Mouse (Mus musculus): Measurements from ENCODE around the gene Dbh. TPM values are rescaled to one million over a fixed set of nuclear protein-coding genes. Genes with fewer than 3 reads are reported as not detected.

The Dbh gene
- polyA plus RNA-seq, 1 experiment from 2014 or later: 0.75 TPM

DNA sequence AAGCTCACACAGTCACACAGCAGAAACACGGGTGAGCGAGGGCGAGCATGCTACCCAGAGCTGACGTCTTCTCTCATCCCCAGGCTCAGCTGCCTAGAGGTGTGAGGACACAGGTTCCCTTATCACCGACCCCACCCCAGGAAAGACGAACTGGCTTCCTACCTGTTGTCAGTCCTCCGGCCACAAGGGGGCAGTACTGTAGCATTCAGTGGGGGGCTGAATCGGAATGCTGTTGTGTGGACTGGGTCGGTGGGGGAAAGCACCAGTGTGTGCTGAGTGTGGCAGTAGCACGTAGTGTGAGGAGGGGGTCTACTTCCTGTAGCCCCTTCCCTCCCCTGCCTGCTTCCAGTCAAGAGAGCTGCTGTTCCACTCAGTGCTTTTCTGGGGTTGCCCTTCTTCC lies 39.1 kb upstream of the Dbh start:
- 30% methylated on average over 10 of the region's 10 CpGs for WGBS
- DNase-seq (peak; percentile 65), ATAC-seq (ENCODE audit: insufficient read depth) (no peak)
- Histone ChIP-seq H3K27me3 (ENCODE audit: insufficient read depth, low read length) (no peaks in the 10 kb centered on the region), H3K9ac (no peak overlapping the region), H3K4me2 (no peak overlapping the region), H3K36me3 (ENCODE audit: insufficient read depth) (no peaks in the 10 kb centered on the region), H3K4me3 (ENCODE audit: low read depth, low read length) (no peak overlapping the region), H3K4me1 (ENCODE audit: insufficient read depth) (peaks cover 9% of the 10 kb centered on the region; the same call in 1 of the 2 replicates), H3K9me3 (ENCODE audit: low read depth, low read length) (no peaks in the 10 kb centered on the region), H3K27ac (ENCODE audit: low read depth) (no peak overlapping the region)
- peak; percentile 92 for TF ChIP-seq CTCF (IDR thresholded peaks at IDR 0.05; ENCODE audit: low read depth)

DNA sequence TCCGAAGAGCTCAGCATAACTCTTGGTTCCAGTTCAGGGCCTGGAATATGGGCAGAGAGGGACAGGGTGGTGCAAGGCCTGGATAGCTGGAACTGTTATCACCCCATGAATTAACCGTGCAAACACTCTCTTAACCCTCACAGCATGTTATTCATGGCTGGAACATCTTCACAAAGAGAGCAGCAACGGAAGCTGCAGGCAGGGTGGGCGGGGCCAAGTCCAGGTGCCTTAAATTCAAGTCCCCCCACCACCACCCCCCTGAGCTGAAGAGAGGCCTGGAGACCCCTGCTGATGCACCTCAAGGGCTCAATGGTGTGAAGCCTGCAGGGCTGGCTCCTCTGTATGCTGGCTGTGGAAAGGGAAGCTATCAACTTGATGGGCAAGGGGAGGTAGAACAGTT lies 38.5 kb upstream of the Dbh start:
- peaks cover 4% of the 10 kb centered on the region; the same call in 1 of the 2 replicates for H3K4me1 ChIP-seq (ENCODE audit: insufficient read depth)
- H3K36me3 ChIP-seq (ENCODE audit: insufficient read depth): no peaks in the 10 kb centered on the region
- no peak overlapping the region for H3K27ac ChIP-seq (ENCODE audit: low read depth)
- H3K4me3 ChIP-seq (ENCODE audit: low read depth, low read length): no peak overlapping the region
- WGBS: 48% methylated on average over 4 of the region's 4 CpGs
- DNase-seq (no peak), ATAC-seq (ENCODE audit: insufficient read depth) (no peak)
- H3K4me2 ChIP-seq: no peak overlapping the region
- H3K9ac ChIP-seq: no peak overlapping the region
- H3K27me3 ChIP-seq (ENCODE audit: insufficient read depth, low read length): no peaks in the 10 kb centered on the region
- no peaks in the 10 kb centered on the region for H3K9me3 ChIP-seq (ENCODE audit: low read depth, low read length)
- no peak for TF ChIP-seq CTCF (IDR thresholded peaks at IDR 0.05; ENCODE audit: low read depth)

DNA sequence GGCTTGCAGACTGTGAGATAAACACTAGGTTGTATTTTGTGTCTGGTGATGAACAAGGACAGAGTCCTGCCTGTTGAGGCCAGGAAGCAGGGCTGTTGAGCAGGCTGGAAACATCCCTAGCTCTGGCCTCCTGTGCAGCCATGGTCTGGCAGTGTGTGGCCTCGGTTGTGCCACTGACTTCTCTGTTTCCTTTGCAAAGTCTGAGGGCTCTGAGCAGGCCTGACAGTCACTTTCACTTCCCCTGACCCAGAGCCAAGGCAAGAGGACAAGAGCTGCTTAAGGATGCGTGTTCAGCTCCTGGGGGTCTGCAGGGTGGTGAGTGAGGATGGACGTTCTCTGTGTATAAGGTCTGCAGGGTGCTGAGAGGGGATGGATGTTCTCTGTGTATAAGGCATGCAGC lies 36.0 kb upstream of the Dbh start:
- 46% methylated on average over 3 of the region's 3 CpGs for WGBS
- no peak overlapping the region for H3K9ac ChIP-seq
- H3K36me3 ChIP-seq (ENCODE audit: insufficient read depth): no peaks in the 10 kb centered on the region
- H3K4me3 ChIP-seq (ENCODE audit: low read depth, low read length): no peak overlapping the region
- no peak overlapping the region for H3K4me2 ChIP-seq
- H3K27ac ChIP-seq (ENCODE audit: low read depth): no peak overlapping the region
- DNase-seq: no peak
- no peaks in the 10 kb centered on the region for H3K9me3 ChIP-seq (ENCODE audit: low read depth, low read length)
- no peaks in the 10 kb centered on the region for H3K27me3 ChIP-seq (ENCODE audit: insufficient read depth, low read length)
- H3K4me1 ChIP-seq (ENCODE audit: insufficient read depth): no peaks in the 10 kb centered on the region
- no peak for ATAC-seq (ENCODE audit: insufficient read depth)
- no peak for TF ChIP-seq CTCF (IDR thresholded peaks at IDR 0.05; ENCODE audit: low read depth)

DNA sequence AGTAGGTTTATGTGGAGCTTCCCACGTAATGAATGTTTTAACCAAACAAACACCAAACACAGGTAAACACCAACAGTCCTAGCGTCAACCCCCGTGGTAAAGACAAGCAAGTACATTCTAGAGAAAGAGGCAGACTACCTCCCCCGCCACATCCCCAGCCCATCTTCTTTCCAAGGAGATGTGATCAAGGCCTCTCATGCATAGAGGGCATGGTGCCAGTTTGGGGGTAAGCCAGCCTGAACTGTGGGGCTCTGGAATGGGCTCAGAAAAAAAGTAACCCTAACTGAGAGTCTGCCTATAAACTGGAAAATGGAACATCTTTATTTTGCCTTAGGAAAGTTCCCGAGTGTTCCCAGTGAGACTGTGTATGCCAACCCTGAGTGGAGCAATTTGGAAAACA lies 29.1 kb upstream of the Dbh start:
- ATAC-seq (ENCODE audit: insufficient read depth) (no peak), DNase-seq (no peak)
- no peak for TF ChIP-seq CTCF (IDR thresholded peaks at IDR 0.05; ENCODE audit: low read depth)
- Histone ChIP-seq H3K4me1 (ENCODE audit: insufficient read depth) (no peaks in the 10 kb centered on the region), H3K9me3 (ENCODE audit: low read depth, low read length) (no peaks in the 10 kb centered on the region), H3K4me2 (no peak overlapping the region), H3K27me3 (ENCODE audit: insufficient read depth, low read length) (peaks cover 11% of the 10 kb centered on the region; the same call in 1 of the 2 replicates), H3K4me3 (ENCODE audit: low read depth, low read length) (no peak overlapping the region), H3K9ac (no peak overlapping the region), H3K36me3 (ENCODE audit: insufficient read depth) (no peaks in the 10 kb centered on the region), H3K27ac (ENCODE audit: low read depth) (no peak overlapping the region)
- 75% methylated on average over 5 of the region's 5 CpGs for WGBS

DNA sequence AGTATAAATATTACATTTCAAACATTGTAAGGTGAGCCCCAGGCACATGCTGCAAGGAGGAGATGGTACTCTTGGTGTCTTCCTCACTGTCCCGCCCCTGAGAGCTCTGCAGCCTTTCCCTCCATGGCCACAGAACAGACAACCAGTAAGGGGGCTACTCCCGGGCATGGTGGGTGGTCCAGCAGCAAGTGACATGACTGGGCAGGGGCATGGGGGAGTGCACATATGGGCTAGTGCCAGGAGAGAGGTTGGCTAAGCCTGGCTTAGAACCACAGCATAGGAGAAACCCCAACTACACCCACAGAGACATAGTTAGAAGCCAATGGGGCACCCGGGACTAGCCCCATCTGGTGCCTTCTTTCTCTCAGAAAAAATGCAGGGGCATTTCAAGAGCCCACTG lies 28.7 kb upstream of the Dbh start:
- H3K27ac ChIP-seq (ENCODE audit: low read depth): no peak overlapping the region
- peaks cover 14% of the 10 kb centered on the region; the same call in 1 of the 2 replicates for H3K27me3 ChIP-seq (ENCODE audit: insufficient read depth, low read length)
- H3K4me2 ChIP-seq: no peak overlapping the region
- DNase-seq (no peak), ATAC-seq (ENCODE audit: insufficient read depth) (no peak)
- no peak overlapping the region for H3K9ac ChIP-seq
- no peak overlapping the region for H3K4me3 ChIP-seq (ENCODE audit: low read depth, low read length)
- no peaks in the 10 kb centered on the region for H3K36me3 ChIP-seq (ENCODE audit: insufficient read depth)
- H3K9me3 ChIP-seq (ENCODE audit: low read depth, low read length): no peaks in the 10 kb centered on the region
- WGBS: 71% methylated on average over 3 of the region's 3 CpGs
- no peaks in the 10 kb centered on the region for H3K4me1 ChIP-seq (ENCODE audit: insufficient read depth)
- TF ChIP-seq CTCF (IDR thresholded peaks at IDR 0.05; ENCODE audit: low read depth): no peak

DNA sequence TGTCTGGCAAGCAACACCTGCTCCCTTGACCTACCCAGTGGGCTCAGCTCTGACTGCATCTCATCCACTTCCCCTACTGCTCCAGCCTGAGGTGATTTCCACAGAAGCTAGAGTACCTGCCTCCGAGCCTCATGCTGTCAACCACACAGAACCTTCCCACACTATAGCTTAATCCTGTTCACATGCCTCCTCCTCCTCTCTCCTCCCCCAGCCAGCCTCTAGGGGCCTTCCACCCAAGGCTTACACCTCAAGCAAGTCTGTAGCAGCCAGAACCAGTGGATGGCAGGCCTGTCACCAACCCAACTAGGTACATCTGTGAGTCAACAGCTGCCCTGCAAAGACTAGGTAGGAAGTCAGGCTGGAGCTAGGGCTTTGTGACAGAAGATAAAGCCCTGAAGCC lies 28.2 kb upstream of the Dbh start:
- Histone ChIP-seq H3K4me1 (ENCODE audit: insufficient read depth) (no peaks in the 10 kb centered on the region), H3K27ac (ENCODE audit: low read depth) (no peak overlapping the region), H3K9ac (no peak overlapping the region), H3K36me3 (ENCODE audit: insufficient read depth) (no peaks in the 10 kb centered on the region), H3K4me3 (ENCODE audit: low read depth, low read length) (no peak overlapping the region), H3K27me3 (ENCODE audit: insufficient read depth, low read length) (peaks cover 18% of the 10 kb centered on the region), H3K4me2 (no peak overlapping the region), H3K9me3 (ENCODE audit: low read depth, low read length) (no peaks in the 10 kb centered on the region)
- no peak for DNase-seq
- TF ChIP-seq CTCF (IDR thresholded peaks at IDR 0.05; ENCODE audit: low read depth): no peak
- 71% methylated on average over 1 of the region's 1 CpGs for WGBS
- no peak for ATAC-seq (ENCODE audit: insufficient read depth)

DNA sequence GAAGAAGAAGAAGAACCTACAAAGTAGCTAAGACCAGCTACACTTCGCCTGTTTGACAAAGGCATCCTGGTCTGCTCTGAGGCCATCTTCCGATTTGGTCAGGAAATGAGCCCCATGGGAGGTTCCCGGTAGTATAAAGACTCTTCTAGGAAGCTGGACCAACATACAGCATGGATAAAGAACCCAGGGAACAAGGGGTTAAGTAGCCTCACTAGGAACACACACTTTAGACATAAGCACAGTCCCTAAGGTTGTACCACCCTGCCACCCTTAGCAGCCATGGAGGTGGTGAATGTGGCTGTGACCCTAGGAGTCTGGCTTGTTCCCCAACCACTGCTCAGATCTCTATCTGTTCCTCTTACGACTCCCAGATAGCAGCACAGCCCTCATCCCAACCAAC lies 26.7 kb upstream of the Dbh start:
- H3K4me2 ChIP-seq: no peak overlapping the region
- DNase-seq (no peak), ATAC-seq (ENCODE audit: insufficient read depth) (no peak)
- no peak overlapping the region for H3K27ac ChIP-seq (ENCODE audit: low read depth)
- H3K4me3 ChIP-seq (ENCODE audit: low read depth, low read length): no peak overlapping the region
- H3K27me3 ChIP-seq (ENCODE audit: insufficient read depth, low read length): peaks cover 34% of the 10 kb centered on the region
- no peak for TF ChIP-seq CTCF (IDR thresholded peaks at IDR 0.05; ENCODE audit: low read depth)
- no peaks in the 10 kb centered on the region for H3K36me3 ChIP-seq (ENCODE audit: insufficient read depth)
- no peaks in the 10 kb centered on the region for H3K9me3 ChIP-seq (ENCODE audit: low read depth, low read length)
- no peak overlapping the region for H3K9ac ChIP-seq
- H3K4me1 ChIP-seq (ENCODE audit: insufficient read depth): 0 out of 2 replicates have a peak, but pooled peaks cover 3% of the 10 kb centered on the region
- 58% methylated on average over 4 of the region's 4 CpGs for WGBS
